Mouse (Mus musculus): ENCODE measurements around the gene Kcnj12. TPM values are rescaled to one million over a fixed set of nuclear protein-coding genes. Genes with fewer than 3 reads are reported as not detected.

The Kcnj12 gene
- polyA plus RNA-seq, 1 experiment from 2014 or later, result 5.4 TPM

DNA sequence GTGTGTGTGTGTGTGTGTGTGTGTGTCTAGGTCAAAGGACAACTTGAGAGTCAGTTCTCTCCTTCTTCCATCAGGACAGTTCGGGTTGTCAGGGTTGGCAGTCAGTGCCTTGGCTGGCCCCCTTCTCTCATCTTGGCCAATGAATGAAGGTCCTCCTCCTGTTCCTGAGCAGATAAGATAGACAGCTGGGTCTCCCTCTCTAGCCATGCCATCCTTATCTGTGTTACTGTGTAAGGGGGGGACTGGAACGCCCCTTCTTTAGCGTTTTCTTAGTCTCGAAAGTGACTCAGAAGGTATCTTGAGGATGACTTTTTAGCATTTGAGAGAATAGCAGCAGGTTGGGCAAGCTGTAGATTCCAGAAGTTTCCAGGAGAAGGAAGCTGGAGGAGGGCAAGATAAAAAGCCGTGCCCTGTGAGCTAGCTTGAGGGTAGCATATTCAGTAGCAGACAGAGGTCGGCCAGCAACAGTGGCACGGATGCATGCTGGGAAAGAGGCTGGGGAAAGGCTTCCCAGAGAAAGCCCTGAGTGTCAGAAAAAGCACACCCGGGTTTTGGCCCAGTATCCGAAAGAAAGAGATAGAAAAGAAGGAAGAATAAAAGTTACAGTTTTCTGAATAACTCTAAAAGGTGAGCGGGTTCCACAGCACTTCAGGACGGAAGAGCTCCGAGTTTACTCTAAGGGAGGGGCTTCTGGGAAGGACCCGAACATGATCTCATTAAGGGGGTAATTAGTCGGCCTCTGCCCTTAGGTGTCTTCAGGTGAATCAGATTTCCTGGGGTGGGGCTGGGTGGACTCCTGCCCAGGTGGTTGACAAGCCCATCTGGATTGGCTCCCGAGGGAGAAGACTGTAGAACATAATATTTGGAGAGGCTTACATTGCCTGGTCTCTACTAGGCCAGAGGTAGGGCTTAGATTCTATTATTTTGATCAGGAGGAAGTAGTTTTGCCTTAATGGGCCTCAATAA lies 53.3 kb downstream of the Kcnj12 start:
- Histone ChIP-seq H3K36me3 (ENCODE audit: control insufficient read depth, insufficient read depth, low read length) (no peaks in the 10 kb centered on the region), H3K9ac (ENCODE audit: low read length) (no peak overlapping the region), H3K27ac (replicated peaks in 1 of 2; ENCODE audit: control insufficient read depth in 1 of 2, insufficient read depth in 1 of 2, low read depth in 2 of 2, low read length in 2 of 2) (0 out of 4 replicates have a peak overlapping the region, but pooled peaks of 1 of the 2 experiments have one; percentile 14), H3K4me3 (ENCODE audit: control insufficient read depth in 1 of 2, insufficient read depth in 1 of 2, low read depth in 1 of 2, low read length in 2 of 2) (no peak overlapping the region), H3K4me2 (ENCODE audit: low read length) (0 out of 2 replicates have a peak overlapping the region, but pooled peaks have one; percentile 18), H3K9me3 (ENCODE audit: control insufficient read depth, low read length) (no peaks in the 10 kb centered on the region), H3K4me1 (ENCODE audit: control insufficient read depth in 2 of 2, insufficient read depth in 2 of 2, low read length in 2 of 2) (peaks cover 12 to 21% of the 10 kb centered on the region in 2 experiments), H3K27me3 (ENCODE audit: control insufficient read depth, insufficient read depth, low read length) (no peaks in the 10 kb centered on the region)
- WGBS, result 40% methylated on average over 15 of the region's 15 CpGs
- ATAC-seq (ENCODE audit: insufficient number of reproducible peaks, insufficient read depth, low FRiP score, low read depth), result no peak

DNA sequence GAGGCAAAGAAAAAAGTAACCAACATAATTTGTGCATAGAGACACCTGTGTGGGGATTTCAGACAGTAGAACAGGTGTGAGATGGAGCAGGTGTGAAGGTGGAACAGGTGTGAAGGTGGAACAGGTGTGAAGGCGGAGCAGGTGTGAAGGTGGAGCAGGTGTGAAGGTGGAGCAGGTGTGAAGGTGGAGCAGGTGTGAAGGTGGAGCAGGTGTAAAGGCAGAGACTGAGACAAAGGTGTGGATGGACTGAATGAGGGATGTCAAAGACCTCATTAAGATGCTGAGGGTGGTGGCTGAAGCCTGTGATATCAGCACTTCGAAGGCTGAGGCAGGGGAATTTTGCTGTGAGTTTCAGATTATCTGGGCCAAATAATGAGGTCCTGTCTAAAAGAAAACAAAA lies 59.3 kb downstream of the Kcnj12 start:
- Histone ChIP-seq H3K36me3 (ENCODE audit: control insufficient read depth, insufficient read depth, low read length) (no peaks in the 10 kb centered on the region), H3K9ac (ENCODE audit: low read length) (no peak overlapping the region), H3K4me2 (ENCODE audit: low read length) (no peak overlapping the region), H3K4me1 (ENCODE audit: control insufficient read depth in 2 of 2, insufficient read depth in 2 of 2, low read length in 2 of 2) (no peaks in the 10 kb centered on the region; a peak in 1 of 4 replicates), H3K9me3 (ENCODE audit: control insufficient read depth, low read length) (no peaks in the 10 kb centered on the region), H3K27me3 (ENCODE audit: control insufficient read depth, insufficient read depth, low read length) (no peaks in the 10 kb centered on the region), H3K4me3 (ENCODE audit: control insufficient read depth in 1 of 2, insufficient read depth in 1 of 2, low read depth in 1 of 2, low read length in 2 of 2) (no peak overlapping the region), H3K27ac (replicated peaks in 1 of 2; ENCODE audit: control insufficient read depth in 1 of 2, insufficient read depth in 1 of 2, low read depth in 2 of 2, low read length in 2 of 2) (no peak overlapping the region)
- ATAC-seq (ENCODE audit: insufficient number of reproducible peaks, insufficient read depth, low FRiP score, low read depth), result no peak
- WGBS, result 79% methylated on average over 2 of the region's 2 CpGs

DNA sequence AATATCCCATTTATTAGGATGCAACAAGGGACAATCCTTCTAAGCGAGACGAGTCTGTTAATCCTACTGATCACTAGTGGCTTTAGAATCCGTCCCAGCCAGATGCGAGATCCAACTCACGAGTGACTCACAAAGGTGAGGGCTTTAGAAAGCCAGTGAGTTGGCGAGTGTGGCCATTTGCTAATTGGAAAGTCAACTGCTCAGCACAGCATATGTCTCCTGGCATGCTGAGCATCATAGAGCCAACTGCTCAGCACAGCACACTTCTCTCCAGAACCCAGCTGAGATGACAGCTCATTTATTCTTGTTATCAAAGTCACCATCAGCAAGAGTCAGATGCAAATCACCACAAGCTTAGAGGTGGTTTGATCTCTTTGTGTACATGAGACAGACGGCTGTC lies 67.8 kb downstream of the Kcnj12 start:
- H3K4me3 ChIP-seq (ENCODE audit: control insufficient read depth in 1 of 2, insufficient read depth in 1 of 2, low read depth in 1 of 2, low read length in 2 of 2), result no peak overlapping the region
- 79% methylated on average over 7 of the region's 7 CpGs for WGBS
- no peaks in the 10 kb centered on the region for H3K4me1 ChIP-seq (ENCODE audit: control insufficient read depth in 2 of 2, insufficient read depth in 2 of 2, low read length in 2 of 2)
- H3K9me3 ChIP-seq (ENCODE audit: control insufficient read depth, low read length), result 0 out of 2 replicates have a peak, but pooled peaks cover 3% of the 10 kb centered on the region
- H3K36me3 ChIP-seq (ENCODE audit: control insufficient read depth, insufficient read depth, low read length), result no peaks in the 10 kb centered on the region
- H3K9ac ChIP-seq (ENCODE audit: low read length), result no peak overlapping the region
- no peak overlapping the region for H3K4me2 ChIP-seq (ENCODE audit: low read length)
- H3K27me3 ChIP-seq (ENCODE audit: control insufficient read depth, insufficient read depth, low read length), result no peaks in the 10 kb centered on the region
- ATAC-seq (ENCODE audit: insufficient number of reproducible peaks, insufficient read depth, low FRiP score, low read depth), result no peak
- no peak overlapping the region for H3K27ac ChIP-seq (replicated peaks in 1 of 2; ENCODE audit: control insufficient read depth in 1 of 2, insufficient read depth in 1 of 2, low read depth in 2 of 2, low read length in 2 of 2)

DNA sequence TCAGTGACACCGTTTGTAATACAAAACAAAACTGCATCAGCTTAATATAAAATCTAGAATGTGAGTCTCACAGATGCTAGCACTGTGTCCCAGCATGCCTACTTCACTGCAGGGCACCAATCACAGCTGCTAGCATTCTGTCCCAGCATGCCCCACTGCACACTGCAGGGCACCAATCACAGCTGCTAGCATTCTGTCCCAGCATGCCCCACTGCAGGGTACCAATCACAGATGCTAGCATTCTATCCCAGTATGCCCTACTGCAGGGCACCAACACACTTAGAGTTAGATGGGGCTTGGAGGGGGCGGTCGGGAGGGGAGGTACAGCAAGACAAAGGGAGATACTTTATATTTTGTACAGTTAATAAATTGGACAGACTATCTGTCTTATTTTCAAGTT lies 68.8 kb downstream of the Kcnj12 start:
- Histone ChIP-seq H3K9me3 (ENCODE audit: control insufficient read depth, low read length) (0 out of 2 replicates have a peak, but pooled peaks cover 3% of the 10 kb centered on the region), H3K36me3 (ENCODE audit: control insufficient read depth, insufficient read depth, low read length) (no peaks in the 10 kb centered on the region), H3K4me3 (ENCODE audit: control insufficient read depth in 1 of 2, insufficient read depth in 1 of 2, low read depth in 1 of 2, low read length in 2 of 2) (no peak overlapping the region), H3K4me1 (ENCODE audit: control insufficient read depth in 2 of 2, insufficient read depth in 2 of 2, low read length in 2 of 2) (no peaks in the 10 kb centered on the region), H3K27ac (replicated peaks in 1 of 2; ENCODE audit: control insufficient read depth in 1 of 2, insufficient read depth in 1 of 2, low read depth in 2 of 2, low read length in 2 of 2) (no peak overlapping the region), H3K9ac (ENCODE audit: low read length) (no peak overlapping the region), H3K4me2 (ENCODE audit: low read length) (no peak overlapping the region), H3K27me3 (ENCODE audit: control insufficient read depth, insufficient read depth, low read length) (no peaks in the 10 kb centered on the region)
- 53% methylated on average over 3 of the region's 3 CpGs for WGBS
- ATAC-seq (ENCODE audit: insufficient number of reproducible peaks, insufficient read depth, low FRiP score, low read depth), result no peak

DNA sequence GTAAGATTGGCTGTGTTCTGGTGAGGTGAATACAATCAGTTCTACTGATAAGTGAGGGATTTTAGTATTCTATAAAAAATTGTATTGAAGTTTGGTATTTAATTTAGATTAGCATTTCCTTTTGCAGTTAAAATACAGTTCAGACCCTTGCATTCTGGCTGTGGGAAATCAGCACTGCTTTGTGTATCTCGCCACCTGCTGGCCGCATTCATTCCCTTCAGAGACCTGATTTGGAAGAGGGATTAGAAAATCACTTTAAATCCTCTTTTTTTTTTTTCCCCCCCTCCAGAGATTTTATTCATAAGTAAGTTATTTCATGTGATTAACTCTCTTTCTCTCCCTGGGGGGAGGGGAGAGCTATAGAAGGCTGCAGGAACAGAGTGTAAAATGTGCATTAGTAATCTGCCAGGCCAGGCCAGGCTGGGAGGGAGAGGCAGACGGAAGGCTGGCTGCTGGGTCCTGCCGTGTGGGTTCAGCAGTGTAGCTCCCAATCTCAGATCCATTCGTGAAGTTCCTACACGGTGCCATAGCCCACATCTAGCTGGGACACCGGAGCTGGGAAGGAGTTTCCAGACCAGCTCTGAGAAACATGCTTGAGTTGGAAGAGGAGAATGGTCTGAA lies 69.4 kb downstream of the Kcnj12 start:
- Histone ChIP-seq H3K9ac (ENCODE audit: low read length) (no peak overlapping the region), H3K4me1 (ENCODE audit: control insufficient read depth in 2 of 2, insufficient read depth in 2 of 2, low read length in 2 of 2) (no peaks in the 10 kb centered on the region), H3K4me2 (ENCODE audit: low read length) (no peak overlapping the region), H3K27ac (replicated peaks in 1 of 2; ENCODE audit: control insufficient read depth in 1 of 2, insufficient read depth in 1 of 2, low read depth in 2 of 2, low read length in 2 of 2) (no peak overlapping the region), H3K36me3 (ENCODE audit: control insufficient read depth, insufficient read depth, low read length) (no peaks in the 10 kb centered on the region), H3K9me3 (ENCODE audit: control insufficient read depth, low read length) (0 out of 2 replicates have a peak, but pooled peaks cover 3% of the 10 kb centered on the region), H3K4me3 (ENCODE audit: control insufficient read depth in 1 of 2, insufficient read depth in 1 of 2, low read depth in 1 of 2, low read length in 2 of 2) (no peak overlapping the region), H3K27me3 (ENCODE audit: control insufficient read depth, insufficient read depth, low read length) (no peaks in the 10 kb centered on the region)
- WGBS, result 18% methylated on average over 7 of the region's 7 CpGs
- ATAC-seq (ENCODE audit: insufficient number of reproducible peaks, insufficient read depth, low FRiP score, low read depth), result no peak

DNA sequence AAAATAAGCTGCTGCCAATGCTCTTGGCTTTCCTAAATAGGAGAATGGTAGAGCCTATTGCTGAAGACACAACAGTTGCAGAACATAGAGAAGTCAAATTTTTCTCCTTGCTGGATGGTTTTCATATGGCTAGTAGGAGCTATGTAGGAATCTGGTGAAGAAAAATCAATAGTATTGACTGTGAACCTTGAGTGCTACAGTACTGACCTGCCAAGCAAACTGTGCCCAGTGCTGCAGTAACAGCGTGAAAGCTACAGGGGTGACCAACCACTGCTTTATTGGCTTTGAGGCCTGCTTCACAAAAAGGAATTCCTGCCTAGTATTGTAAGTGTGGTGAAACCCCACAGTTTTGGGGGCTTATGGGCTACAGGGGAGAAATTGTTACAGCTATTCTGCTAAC lies 75.7 kb downstream of the Kcnj12 start:
- no peaks in the 10 kb centered on the region for H3K27me3 ChIP-seq (ENCODE audit: control insufficient read depth, insufficient read depth, low read length)
- H3K27ac ChIP-seq (replicated peaks in 1 of 2; ENCODE audit: control insufficient read depth in 1 of 2, insufficient read depth in 1 of 2, low read depth in 2 of 2, low read length in 2 of 2), result no peak overlapping the region
- no peak overlapping the region for H3K9ac ChIP-seq (ENCODE audit: low read length)
- H3K4me2 ChIP-seq (ENCODE audit: low read length), result no peak overlapping the region
- no peak overlapping the region for H3K4me3 ChIP-seq (ENCODE audit: control insufficient read depth in 1 of 2, insufficient read depth in 1 of 2, low read depth in 1 of 2, low read length in 2 of 2)
- H3K9me3 ChIP-seq (ENCODE audit: control insufficient read depth, low read length), result 0 out of 2 replicates have a peak, but pooled peaks cover 3% of the 10 kb centered on the region
- H3K36me3 ChIP-seq (ENCODE audit: control insufficient read depth, insufficient read depth, low read length), result no peaks in the 10 kb centered on the region
- ATAC-seq (ENCODE audit: insufficient number of reproducible peaks, insufficient read depth, low FRiP score, low read depth), result no peak
- WGBS, result 50% methylated on average over 1 of the region's 1 CpGs
- peaks cover 0 to 4% of the 10 kb centered on the region in 2 experiments; a peak in 1 of 4 replicates for H3K4me1 ChIP-seq (ENCODE audit: control insufficient read depth in 2 of 2, insufficient read depth in 2 of 2, low read length in 2 of 2)

DNA sequence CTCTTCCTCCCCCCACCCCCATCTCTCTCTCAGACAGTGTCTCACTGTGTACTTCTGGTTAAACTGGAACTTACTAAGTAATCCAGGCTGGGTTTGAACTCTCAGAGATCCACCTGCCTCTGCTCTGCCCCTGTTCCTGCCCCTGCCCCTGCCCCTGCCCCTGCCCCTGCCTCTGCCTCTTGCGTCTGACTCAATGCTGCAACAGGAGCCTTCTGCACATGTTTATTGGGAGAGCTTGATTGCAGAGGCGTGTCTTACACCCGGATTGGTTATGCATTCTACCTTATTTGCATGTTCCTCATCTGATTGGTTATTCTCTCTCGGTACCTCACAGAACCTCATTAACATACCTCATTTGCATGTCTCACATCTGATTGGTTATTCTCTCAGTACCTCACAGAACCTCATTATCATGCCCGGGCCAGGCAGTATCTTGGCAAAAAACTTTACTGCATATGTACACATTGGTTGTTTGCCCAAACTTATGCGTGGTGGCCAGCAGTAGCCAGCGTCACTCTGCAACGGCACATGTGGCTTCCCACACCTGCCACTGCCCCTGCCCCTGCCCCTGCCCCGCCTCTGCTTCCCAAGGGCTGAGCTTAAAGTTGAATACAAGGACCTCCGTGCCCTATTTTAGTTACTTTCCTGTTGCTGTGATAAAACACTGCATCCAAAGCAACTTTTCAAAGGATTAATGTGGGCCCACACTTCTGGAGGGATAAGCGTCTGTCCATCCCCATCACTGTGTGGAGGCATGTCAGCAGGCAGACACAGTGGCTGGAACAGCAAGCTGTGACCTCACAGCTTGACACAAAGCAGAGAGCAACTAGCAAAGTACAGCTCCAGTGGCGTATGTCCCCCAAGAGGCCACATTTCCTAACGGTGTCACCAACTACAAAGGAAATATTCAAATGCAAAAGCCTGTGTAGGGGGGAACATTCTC lies 80.3 kb downstream of the Kcnj12 start:
- Histone ChIP-seq H3K4me1 (ENCODE audit: control insufficient read depth in 2 of 2, insufficient read depth in 2 of 2, low read length in 2 of 2) (peaks cover 0 to 4% of the 10 kb centered on the region in 2 experiments; a peak in 1 of 4 replicates), H3K27ac (replicated peaks in 1 of 2; ENCODE audit: control insufficient read depth in 1 of 2, insufficient read depth in 1 of 2, low read depth in 2 of 2, low read length in 2 of 2) (0 out of 4 replicates have a peak overlapping the region, but pooled peaks of 1 of the 2 experiments have one; percentile 1), H3K4me3 (ENCODE audit: control insufficient read depth in 1 of 2, insufficient read depth in 1 of 2, low read depth in 1 of 2, low read length in 2 of 2) (no peak overlapping the region), H3K36me3 (ENCODE audit: control insufficient read depth, insufficient read depth, low read length) (no peaks in the 10 kb centered on the region), H3K9ac (ENCODE audit: low read length) (no peak overlapping the region), H3K9me3 (ENCODE audit: control insufficient read depth, low read length) (no peaks in the 10 kb centered on the region), H3K27me3 (ENCODE audit: control insufficient read depth, insufficient read depth, low read length) (no peaks in the 10 kb centered on the region), H3K4me2 (ENCODE audit: low read length) (no peak overlapping the region)
- WGBS, result 65% methylated on average over 12 of the region's 13 CpGs
- ATAC-seq (ENCODE audit: insufficient number of reproducible peaks, insufficient read depth, low FRiP score, low read depth), result 0 out of 2 replicates have a peak, but pooled peaks have one; percentile 39
